19 mouse cellular contexts compared by ENCODE assay signal in genomic region chr5:75599991-75600390, GRCm38 (mm10).
"Had no signal": no experiment of that assay in that cellular context is flagged by ENCODE, and none has a peak within 500 bp of the region (broad histone marks: within the 10 kb centered on the region; RNA-seq: fewer than 3 reads in every experiment).

No protein-coding gene starts in this region.

- H3K4me1 ChIP-seq: megakaryocyte, embryonic 14.5 days had no signal

- H3K36me3 ChIP-seq: lung, embryonic 15.5 days; midbrain, embryonic 10.5 days; midbrain, embryonic 12.5 days; neural tube, embryonic 13.5 days; neural tube, embryonic 15.5 days had no signal

- H3K27me3 ChIP-seq: lung, embryonic 15.5 days; megakaryocyte, embryonic 14.5 days; midbrain, embryonic 12.5 days; neural tube, embryonic 13.5 days; neural tube, embryonic 15.5 days had no signal

- H3K4me3 ChIP-seq: lung, embryonic 15.5 days; megakaryocyte, embryonic 14.5 days; midbrain, embryonic 10.5 days; midbrain, embryonic 12.5 days; myocyte; neural tube, embryonic 13.5 days; neural tube, embryonic 15.5 days had no signal

- DNase-seq: lung, adult 2 months; lung, postnatal 14 days; lung, postnatal 36 days; midbrain, embryonic 14.5 days; retina, postnatal 1 day; right cerebral cortex, adult 18-20 months; right cerebral cortex, postnatal 25 days; right cerebral cortex, postnatal 4 days; spleen, adult 18-20 months; thymus, adult 18-20 months; thymus, postnatal 14 days; thymus, postnatal 36 days had no signal

- H3K9me3 ChIP-seq: lung, embryonic 15.5 days; megakaryocyte, embryonic 14.5 days; midbrain, embryonic 10.5 days; midbrain, embryonic 12.5 days; neural tube, embryonic 13.5 days; neural tube, embryonic 15.5 days had no signal
